Mouse (Mus musculus) right cerebral cortex, postnatal 4 days (tissue): Measurements from ENCODE around the gene St7.

Source experiments
- DNase-seq: peaks from one replicate; pipeline ENCODE4 v3.0.0-alpha.2; 2022

St7 gene

DNA sequence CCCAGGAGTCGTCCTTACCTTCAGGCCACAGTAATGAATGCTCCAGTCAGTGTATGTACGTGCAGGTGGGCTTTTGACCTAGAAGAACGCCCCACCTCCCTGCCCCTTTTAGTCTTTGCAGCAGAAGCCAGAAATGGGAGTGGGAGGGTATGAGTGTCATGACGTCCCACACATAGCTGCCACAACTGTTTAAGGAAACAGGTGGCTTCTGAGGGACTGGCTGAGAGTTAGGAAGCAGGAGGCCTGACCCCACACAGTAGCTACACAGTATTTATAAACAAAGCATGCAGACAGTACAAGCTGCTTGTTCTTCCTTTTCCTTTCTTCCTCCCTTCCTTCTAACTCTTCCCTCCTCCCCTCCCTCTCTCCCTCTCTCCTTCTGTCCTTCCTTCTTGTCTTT, 135.6 kb downstream of the St7 start:
- DNase-seq, result no peak

DNA sequence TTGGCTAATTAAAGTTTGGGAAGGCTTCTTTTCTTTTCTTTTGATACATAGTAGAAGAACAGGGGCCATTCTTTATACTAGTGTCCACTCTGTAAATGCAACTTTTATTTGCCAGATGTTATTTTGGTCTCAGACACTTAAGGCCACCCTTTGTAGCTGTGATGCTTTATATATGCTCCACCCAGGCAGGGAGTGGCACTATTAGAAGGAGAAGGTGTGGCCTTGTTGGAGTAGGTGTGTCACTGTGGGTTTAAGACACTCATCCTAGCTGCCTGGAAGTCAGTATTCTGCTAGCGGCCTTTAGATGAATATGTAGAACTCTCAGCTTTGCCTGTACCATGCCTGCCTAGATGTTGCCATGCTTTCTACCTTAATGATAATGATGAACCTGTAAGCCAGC, 137.2 kb downstream of the St7 start:
- no peak for DNase-seq

DNA sequence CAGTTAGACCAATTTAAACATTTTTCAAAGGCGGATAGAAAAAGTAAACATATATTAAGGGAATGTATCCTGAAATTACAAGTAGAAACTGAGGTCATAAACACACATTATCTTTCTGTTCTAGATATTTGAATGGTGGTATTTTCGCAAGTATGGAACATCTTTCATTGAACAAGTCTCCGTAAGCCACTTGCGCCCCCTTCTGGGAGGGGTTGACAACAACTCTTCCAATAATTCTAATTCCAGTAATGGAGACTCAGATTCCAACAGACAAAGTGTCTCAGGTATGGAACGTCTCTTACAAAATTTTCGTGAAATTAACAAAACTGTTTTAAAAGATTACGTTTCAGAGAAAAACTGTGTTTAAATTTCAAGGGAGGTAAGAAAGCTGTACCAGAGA, 141.8 kb downstream of the St7 start:
- DNase-seq, result peak; percentile 80

DNA sequence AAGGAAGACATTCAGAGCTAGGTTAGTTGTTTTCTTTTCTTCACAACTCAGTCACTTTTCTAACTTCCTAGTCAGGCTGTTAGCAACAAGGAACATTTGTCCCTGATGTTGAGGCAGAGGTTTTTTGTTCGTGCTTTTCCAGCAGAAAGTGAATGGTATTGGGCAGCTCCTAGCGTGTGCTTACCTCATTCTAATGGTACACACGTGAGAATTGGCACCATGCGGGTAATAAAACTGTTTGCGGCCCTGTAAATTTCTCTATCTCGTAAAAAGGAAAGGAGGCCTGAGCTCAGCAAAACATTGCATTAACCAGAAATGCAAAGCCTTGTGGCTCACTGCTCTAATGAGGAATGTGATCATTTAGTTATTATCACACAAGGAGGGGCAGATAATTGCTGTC, 143.0 kb downstream of the St7 start:
- DNase-seq, result no peak

DNA sequence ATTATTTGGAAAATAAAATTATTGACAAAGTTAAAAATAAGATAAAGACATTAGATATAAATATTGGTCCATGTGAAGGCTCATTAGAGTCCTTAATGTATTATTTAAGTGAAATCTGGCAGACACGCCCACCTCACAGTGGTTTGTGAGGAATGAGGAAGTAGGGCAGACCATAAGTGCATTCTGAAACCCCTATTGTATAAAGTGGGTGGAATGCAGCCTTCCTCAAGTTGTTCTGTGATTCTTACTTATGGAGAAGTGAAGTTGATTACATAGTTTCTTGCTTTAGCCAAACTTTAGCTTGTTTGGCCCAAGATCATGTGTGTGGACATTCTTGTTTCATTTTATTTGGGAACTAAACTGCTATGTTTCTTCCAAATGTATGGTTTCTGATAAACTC, 144.9 kb downstream of the St7 start:
- no peak for DNase-seq

DNA sequence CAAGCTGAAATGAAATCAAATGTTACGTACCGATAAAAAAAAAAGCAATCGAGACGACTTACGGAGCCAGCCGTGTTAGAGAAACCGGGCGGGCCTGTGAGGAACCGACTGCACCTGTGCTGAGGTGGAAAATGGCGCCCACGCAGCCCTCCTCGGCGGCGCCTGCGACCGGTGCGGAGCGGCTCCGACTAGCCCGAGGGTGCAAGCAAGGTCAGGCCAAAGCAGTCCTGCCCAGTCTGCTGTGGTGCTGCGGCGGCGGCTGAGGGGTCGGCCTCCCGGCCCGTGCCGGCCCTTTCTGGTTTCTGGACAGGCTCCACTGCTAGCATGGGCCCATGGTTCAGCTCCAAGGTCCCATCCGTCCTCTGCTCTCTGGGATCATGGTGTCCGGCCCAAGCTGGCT, 147.7 kb downstream of the St7 start:
- DNase-seq, result no peak

DNA sequence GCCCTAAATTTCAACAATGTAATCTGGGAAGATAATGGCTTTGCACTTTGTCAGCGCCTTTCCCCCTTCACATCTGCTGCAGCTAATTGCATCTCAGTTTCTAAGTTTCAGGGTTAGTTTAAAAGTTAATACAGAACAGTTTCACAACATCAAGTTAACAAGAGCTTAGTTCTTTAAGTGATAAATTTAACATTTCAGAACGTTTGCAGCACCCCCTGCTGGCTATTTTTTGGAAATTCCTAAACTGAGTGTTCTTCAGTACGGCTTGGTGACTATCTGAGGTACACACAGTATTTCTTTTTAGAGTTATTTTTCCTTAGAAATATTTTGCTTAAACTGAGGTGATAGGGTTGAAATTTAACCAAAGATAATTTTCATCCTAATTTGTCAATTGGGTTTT, 150.0 kb downstream of the St7 start:
- DNase-seq, result peak; percentile 74

DNA sequence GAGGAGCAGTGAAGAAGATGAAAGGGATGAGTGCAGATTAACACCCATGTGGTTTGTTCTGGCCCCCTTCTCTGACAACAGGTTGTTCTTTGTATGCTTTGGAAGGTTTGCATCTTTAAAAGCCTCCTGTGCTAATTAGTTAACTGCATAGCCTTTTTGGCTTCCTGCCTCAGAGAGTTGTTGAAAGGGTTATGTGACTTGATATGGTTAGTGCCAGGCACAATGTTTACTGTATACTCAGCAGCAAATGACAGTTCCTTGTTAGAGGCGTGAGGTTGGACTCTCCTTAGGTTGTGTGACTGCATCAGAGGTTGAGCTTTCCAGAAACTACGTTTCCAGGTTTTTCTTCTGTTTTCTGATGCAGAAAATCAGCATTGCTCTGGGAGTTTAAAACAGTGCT, 158.6 kb downstream of the St7 start:
- DNase-seq, result no peak

DNA sequence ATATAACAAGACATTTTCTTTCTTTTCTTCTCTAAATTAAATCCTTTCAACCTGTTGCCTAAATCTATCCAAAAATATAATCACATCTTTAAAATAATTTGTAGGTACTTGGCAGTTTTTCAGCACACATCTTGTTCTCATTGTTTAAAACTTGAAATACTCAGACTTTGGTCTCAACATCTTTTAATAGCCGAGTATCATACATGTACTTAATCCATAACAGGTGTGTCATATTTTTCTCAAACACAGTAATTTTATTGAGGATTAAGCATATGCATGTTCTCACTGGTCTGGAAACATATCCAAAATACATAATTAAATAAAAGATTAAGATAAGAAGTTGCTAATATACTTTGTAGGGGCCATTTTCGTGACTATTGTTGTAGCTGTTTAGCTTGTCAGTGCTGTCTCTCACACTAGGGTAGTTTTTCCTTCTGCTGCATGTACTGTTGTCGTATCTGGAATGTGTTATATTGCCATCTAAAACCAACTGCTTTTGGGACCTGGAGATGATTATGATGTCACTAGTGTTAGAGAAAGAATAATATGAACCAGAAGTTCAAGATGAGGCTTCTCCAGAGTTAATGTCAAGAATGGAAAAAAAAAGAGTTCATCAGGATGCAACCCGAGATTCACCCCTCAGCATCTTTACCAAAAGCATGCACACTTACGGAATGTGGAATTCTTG, 161.0 kb downstream of the St7 start:
- DNase-seq, result no peak

DNA sequence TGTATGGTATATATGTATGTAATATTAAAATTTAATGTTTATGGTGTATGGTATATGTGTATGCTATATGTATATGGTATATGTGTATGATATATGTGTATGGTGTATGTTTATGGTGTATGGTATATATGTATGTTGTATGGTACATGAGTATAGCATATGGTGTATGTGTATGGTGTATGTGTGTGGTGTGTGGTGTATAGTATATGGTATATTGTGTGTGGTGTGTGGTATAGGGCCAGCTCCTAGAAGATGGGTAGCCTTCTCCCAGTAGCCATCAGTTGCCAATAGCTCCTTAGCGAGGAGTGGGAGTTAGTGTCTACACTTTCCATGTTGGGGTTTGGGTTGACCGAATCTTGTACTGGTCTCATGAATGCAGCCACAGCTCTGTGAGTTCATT, 162.9 kb downstream of the St7 start:
- DNase-seq, result no peak

DNA sequence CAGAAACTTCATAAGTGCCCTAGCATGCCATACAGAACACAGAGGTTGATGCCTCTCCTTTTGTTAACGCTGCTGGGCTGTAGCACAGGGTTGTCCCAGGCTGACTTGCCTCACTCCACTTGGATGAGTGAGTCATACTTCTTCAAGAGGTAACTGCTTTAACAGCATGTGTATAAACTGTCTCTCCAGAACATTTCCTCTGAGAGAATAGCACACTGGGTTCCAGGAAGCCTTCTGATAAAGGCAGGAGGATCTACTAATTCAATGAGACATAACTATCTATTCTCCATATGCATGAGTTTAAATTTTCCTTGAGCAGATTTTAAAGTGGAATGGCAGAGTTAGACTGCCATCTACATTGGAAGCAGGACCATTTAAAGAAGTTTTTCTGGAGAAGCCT, 166.8 kb downstream of the St7 start:
- DNase-seq, result no peak

DNA sequence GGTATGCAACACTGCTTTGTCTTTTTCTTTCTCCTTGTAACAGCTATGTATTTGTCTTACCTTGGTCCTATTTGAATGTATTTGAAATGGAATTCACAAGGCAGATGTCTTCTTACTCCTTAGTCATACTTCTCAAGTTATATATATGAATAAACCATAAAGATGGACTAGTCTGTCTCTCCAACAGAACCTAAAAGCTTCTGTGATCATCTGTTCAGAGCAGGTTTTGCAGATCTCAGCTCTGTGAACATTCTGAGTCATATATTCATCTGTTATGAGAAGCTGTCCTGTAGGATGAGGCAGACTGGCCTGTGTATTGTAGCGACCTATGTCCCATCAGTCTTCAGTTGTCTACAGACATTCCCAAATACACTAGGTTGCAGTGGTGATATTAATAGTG, 167.7 kb downstream of the St7 start:
- DNase-seq, result no peak

DNA sequence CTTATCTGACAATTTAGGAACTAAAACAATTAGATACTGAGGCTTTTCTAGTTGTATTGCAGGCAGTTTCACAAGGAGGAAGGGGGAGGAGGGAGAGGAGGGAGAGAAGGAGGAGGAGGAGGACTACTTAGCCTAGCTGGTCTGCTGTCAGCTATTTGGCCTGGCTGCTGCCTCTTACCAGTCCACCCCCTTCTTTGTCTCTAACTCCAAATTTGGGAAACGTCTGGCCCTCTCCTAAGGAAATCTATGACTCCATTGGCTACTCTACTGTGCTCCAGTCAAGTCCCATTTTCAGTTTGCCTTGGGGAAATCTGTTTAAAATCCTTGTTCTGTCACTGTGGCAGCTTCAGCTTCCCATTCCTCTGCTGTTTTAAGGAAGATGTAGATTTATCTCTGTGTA, 175.1 kb downstream of the St7 start:
- DNase-seq, result no peak

DNA sequence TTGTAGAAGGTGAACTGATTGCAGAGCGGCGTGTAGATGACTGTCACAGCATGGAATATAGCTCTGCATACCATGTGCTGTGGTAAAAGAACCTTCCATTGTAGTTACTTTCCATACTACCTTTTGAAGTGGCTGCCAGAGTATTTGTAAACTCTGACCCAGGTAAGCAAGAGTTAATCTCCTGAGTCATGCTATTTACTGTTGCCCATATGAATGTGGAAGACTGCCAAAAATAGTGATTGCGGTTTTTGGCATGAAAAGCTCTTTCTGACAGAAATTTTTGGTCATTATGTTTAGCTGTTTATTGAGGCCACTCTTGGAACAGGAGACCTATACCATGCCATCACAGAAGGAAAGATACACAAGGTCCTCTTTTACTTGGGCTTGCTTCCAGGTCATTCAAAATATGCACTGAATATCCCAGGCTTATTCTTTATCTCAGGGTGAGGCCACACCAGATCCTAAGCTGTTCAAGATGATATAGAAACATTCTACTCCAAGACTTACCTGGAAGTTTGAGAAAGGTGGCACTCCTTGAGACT, 179.2 kb downstream of the St7 start:
- DNase-seq, result no peak

DNA sequence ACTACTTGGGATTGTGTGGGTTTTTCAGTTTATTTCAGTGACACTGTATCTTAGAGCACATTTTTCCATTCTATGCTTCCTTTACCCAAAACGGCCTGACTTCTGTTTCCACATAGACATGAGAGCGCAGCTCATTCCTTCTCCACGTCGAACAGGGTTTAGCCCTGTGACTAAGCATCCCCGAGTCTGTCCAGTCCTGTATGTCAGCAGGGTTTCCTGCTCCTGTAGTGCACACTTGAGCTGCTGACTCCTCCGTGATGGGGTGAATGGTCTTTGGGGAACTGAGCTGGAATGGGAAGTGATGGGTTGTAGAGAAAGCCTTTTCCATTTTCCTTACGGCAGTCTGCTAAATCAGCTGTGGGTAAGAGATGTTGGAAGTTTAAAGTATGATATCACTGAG, 182.9 kb downstream of the St7 start:
- no peak for DNase-seq

DNA sequence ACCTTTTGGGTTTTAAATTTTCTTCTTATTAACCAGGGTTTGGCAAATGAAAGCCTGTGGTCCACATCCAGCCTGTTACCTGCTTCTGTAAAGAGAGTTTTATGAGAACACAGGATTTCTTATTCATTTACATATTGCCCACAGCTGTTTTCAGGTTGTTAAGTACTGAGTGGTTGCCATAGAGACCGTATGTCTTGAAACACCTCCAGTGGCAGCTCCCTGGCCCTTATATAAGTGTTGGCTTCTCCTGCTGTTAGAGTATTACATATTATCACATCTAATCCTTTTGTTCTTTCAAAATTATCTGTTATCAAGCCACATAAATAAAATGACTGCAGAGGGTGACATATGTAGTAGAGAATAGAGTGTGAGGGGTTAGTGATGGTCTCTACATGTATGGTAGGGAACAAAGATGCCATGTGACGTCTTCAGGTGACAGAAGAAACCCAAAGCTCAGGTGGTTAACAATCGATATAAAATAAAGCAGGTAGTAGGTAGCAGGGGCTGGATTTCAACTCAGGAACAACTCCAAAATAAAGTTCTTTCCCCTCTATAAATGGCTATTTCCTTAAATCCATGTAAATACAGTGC, 183.4 kb downstream of the St7 start:
- no peak for DNase-seq

DNA sequence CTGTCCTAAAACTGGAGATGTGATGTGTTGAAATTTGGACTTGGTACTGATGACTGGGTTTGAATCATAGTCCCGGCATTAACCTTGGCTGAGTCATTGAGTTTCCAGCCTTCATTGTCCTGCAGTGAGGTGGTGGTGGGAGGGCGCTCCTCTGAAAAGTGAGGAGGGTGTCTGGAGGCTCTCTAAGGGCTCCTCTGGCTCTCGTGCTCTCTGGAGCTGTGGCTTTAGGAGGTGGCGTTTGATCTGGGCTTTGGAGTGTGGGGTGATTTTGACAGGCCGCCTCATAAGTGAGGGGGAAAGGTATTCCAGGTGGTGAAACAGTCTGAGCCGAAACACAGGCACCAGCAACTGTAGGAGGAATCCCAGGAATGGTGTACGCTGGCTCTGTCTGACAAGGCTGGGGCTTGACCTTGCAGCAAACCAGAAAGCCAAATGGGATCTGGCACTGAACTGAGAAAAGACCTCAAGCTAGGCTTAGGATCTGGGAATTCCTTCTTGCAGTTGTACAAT, 184.0 kb downstream of the St7 start:
- DNase-seq, result no peak

DNA sequence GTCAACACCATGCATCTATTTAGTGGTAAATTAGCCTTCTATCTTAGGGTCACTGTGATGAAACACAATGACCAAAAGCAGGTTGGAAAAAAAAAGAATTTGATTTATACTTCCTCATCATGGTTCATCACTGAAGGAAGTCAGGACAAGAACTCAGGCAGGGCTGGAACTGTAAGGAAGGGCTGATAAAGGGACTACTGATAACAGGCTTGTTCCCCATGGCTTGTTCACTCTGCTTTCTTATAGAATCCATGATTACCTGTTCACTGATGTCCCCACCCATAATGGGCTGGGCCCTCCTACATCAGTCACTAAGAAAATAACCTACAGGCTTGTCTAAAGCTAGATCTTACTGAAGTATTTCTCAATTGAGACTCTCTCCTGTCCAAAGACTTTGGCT, 190.2 kb downstream of the St7 start:
- DNase-seq, result no peak

DNA sequence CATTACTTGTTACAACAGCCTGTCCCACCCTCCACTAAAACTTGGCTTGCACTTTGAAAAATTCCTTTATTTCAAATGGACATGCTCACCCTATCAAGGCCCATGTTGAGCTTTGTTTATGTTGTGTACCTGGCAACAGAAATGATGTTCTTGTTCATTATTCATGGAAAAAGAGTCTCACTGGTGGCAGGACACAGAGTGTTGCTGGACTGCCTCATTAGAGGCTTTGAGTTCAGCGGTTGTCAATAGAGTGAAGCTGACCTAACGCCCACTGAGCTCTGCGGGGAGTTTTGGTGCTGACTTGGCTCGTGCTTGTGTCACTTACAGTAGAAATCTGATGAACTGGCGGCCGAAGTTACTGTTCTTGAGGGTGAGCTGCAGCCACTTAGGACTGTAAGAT, 195.0 kb downstream of the St7 start:
- no peak for DNase-seq

DNA sequence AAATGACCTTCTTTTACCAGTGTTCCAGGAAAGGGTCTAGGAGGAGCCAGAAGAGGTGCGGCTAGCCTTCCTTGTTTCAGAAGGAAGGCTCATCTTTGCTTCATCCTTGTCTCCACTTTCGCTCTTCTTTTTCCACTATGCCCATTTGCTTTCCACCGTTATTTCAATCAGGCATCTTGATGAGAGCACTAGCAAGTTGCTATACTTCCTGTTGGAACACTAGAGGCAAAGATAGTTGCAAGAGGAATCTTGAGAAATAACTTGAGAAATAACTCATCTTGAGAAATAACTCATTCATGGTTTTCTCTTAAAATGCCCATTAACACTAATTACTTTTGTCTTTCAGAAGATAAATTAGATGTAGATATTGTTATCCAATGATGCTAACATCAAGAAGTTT, 202.8 kb downstream of the St7 start:
- no peak for DNase-seq

DNA sequence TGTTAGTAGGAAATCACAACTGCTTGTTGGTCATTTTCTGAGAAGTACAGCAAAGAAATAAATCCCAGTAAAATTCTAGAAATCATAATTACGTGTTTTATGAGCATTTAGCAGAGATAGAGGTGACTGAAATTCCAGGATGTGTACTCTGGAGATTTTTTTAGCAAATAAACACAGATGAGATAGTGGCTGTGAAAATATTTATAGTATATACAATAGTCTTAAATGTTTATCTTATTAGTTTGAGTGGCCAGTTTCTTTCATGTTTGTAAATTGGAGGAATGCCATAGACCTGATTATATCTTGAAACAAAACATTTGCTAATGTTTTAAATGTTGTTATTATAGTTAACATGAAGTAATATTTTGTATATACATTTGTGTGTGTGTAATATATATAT, 205.8 kb downstream of the St7 start:
- DNase-seq, result no peak

DNA sequence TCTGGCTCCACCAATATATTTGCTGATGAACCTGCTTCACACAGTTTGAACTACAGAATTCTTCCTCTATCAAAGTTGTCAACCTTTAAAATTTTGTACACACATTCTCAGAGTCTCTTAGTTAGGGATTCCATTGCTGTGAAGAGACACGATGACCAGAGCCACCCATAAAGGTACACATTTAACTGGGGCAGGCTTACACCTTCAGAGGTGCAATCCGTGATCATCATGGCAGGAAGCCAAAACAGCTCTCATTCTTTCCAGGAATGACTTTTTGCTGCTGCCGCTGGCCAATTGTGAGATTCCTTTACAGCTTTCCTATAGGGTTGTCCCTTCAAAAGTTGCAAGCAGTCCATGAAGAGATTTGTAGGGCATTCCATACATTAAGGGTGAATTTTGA, 210.6 kb downstream of the St7 start:
- DNase-seq, result no peak

DNA sequence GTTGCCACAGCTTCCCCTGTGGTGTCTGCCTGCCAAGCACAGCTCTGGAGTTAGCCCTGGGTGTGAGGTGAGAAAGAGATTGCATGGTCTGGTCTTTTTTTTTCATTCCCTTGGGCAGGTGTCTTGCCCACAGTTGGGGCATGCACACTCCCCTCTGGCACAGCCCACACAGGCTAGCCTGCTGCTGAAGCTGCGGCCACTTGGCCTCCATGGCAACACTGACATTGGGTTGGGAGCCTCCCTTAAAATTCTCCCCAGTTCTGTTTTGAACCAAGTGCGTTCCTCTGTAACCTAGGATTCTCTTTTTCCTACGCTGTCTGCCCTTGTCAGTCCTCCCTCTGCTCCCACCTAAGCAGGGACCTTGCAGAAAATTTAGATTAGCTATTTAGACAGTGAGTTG, 213.0 kb downstream of the St7 start:
- no peak for DNase-seq

DNA sequence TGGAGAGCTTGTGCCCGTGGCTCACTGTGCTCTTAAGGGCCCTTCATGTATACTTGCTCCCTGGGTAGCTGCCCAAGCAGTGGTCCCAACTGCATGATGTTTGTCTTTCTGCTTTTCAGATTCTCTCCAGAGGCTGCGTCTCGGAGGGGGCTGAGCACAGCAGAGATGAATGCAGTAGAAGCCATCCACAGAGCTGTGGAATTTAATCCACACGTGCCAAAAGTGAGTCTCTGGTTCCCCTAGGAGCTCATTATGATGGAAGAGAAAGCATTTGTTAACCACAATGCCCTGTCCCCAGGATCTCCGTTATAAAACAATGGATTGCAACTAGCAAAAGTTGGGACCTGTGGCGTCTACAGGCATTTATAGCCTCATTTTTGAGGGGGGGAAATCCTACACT, 213.6 kb downstream of the St7 start:
- no peak for DNase-seq

DNA sequence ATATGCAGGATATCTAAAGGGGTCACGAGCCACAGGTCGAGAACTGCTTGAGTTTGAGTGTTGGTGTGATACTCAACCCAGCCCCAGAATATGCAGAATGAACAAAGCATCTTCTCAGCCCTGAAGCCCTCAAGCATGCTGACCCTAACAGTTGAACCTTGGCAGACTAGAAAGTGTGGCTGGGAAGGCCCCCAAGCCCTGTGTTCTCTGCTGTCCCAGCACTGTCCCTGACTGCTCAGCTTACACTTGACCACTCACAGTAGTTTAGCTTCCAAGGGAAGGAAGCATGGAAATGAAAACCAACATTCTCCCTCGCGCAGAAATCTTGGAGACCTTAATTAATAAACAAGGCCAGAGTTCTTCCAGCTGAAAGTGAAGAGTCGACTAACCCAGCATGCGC, 219.6 kb downstream of the St7 start:
- DNase-seq, result no peak
